Mouse (Mus musculus) hindbrain, embryonic 14.5 days (tissue): ENCODE data around the gene Crybb3. TPM values are rescaled to one million over a fixed set of nuclear protein-coding genes. Genes with fewer than 3 reads are reported as not detected.

Experiments used
- ATAC-seq: fragments of 200-750 bp; cut with Nextera tagmentation; 2 replicates; pipeline ENCODE4 v1.8.0; 2017; ENCODE audit warnings: moderate number of reproducible peaks, mild to moderate bottlenecking, moderate TSS enrichment, moderate library complexity; ENCODE audit not compliant: low FRiP score
- DNase-seq: peaks from one replicate; pipeline ENCODE4 v3.0.0-alpha.2; 2015; ENCODE audit warnings: low spot score
- H3K27ac ChIP-seq: fragments of 300-500 bp; sonication (generic); 2 replicates; pipeline ENCODE4 v1.5.1; 2014; ENCODE audit warnings: mild to moderate bottlenecking, moderate library complexity
- H3K27me3 ChIP-seq: fragments of 300-500 bp; sonication (generic); 2 replicates; pipeline ENCODE4 v1.6.1; 2014; ENCODE audit warnings: mild to moderate bottlenecking, low read length, mixed read lengths; ENCODE audit not compliant: control insufficient read depth, insufficient read depth
- H3K36me3 ChIP-seq: fragments of 300-500 bp; sonication (generic); replicated peaks from 2 replicates; pipeline ENCODE4 v1.6.1; 2014; ENCODE audit not compliant: control insufficient read depth, insufficient read depth
- H3K4me1 ChIP-seq: fragments of 300-500 bp; sonication (generic); replicated peaks from 2 replicates; pipeline ENCODE4 v1.6.1; 2014; ENCODE audit warnings: antibody characterized with exemption, low read length, mixed read lengths; ENCODE audit not compliant: control insufficient read depth, insufficient read depth
- H3K4me2 ChIP-seq: fragments of 300-500 bp; sonication (generic); replicated peaks from 2 replicates; pipeline ENCODE4 v1.6.1; 2014; ENCODE audit warnings: mild to moderate bottlenecking, moderate library complexity
- H3K4me3 ChIP-seq: fragments of 300-500 bp; sonication (generic); replicated peaks from 2 replicates; pipeline ENCODE4 v1.5.1; 2014; ENCODE audit warnings: mild to moderate bottlenecking, low read length
- H3K9ac ChIP-seq: fragments of 300-500 bp; sonication (generic); 2 replicates; pipeline ENCODE4 v1.6.1; 2014
- H3K9me3 ChIP-seq: fragments of 300-500 bp; sonication (generic); 2 replicates; pipeline ENCODE4 v1.6.1; 2016; ENCODE audit warnings: low read length; ENCODE audit not compliant: control insufficient read depth
- WGBS: fragments of 180-500 bp; shearing (Covaris S2); extraction: QIAGEN DNeasy Blood & Tissue Kit; methylation state at CpG from one replicate; pipeline ENCODE4 v1.1.7; 2014; 5-methylcytosine and 5-hydroxymethylcytosine counted together
- polyA plus RNA-seq: library from polyadenylated mRNA; unstranded; fragments of >200 nt; fragmentation: Nextera tagmentation; extraction: Ambion mirVana; gene quantifications from 2 replicates; pipeline ENCODE4 v1.2.1, GENCODE M21; 2014

The Crybb3 gene
- 0.57 and 0.99 TPM in 2 replicates for polyA plus RNA-seq

DNA sequence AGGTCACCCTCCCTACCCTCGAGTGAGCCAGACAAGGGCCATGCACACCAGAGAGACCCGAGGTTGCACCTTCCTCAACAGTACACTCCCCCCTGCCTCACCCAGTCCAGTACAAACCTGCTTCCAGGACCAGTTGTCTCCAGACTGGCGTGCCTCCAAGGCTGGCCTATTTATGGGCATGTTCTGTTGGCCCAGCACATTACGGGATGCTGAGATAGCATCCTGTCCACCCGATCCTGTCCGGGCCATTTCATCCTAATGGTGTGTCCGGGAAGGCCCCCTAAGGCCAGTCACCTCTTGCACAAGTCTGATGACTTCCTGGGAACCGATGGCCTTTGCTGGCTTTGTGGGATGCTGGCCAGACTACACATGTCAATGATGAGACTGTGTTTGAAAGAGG, at the start of gene Crybb3:
Gene Crybb3 (minus strand): TSS at position 146 of the 400 bp plus-strand sequence.
- 82% methylated on average over 8 of the region's 8 CpGs for WGBS

DNA sequence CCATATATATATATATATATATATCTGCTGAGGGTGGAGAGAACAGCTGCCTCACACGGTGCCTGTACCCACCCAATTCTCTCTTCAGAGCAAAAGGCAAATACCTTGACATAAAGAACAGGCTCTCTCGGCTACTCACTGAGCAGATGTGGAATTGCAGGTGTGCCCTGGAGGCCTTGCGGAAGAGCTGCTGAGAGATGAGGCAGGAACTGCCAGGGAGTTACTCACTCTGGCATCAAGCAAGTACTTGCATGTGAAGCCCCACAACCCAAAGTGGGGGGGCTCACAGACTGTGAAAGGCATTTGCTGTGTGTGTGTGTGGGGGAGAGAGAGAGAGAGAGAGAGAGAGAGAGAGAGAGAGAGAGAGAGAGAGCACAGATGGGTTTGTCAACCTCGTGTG, 47.0 kb upstream of the Crybb3 start:
- Histone ChIP-seq H3K4me1 (0 out of 2 replicates have a peak, but pooled peaks cover 5% of the 10 kb centered on the region), H3K36me3 (no peaks in the 10 kb centered on the region), H3K9ac (no peak overlapping the region), H3K4me2 (no peak overlapping the region), H3K4me3 (no peak overlapping the region), H3K9me3 (no peaks in the 10 kb centered on the region), H3K27me3 (no peaks in the 10 kb centered on the region), H3K27ac (no peak overlapping the region)
- no peak for ATAC-seq
- DNase-seq = no peak
- 84% methylated on average over 4 of the region's 4 CpGs for whole genome bisulfite sequencing

More for the DNA sequence above, at the start of gene Crybb3:
- no peaks in the 10 kb centered on the region for H3K27me3 ChIP-seq
- H3K4me2 ChIP-seq = no peak within 1 kb of the TSS
- no peak within 1 kb of the TSS for H3K4me3 ChIP-seq
- H3K4me1 ChIP-seq = peaks cover 8% of the 10 kb centered on the region; the same call in 1 of the 2 replicates
- no peaks in the 10 kb centered on the region for H3K9me3 ChIP-seq
- no peaks in the 10 kb centered on the region for H3K36me3 ChIP-seq
- DNase-seq = no peak
- H3K9ac ChIP-seq = no peak within 1 kb of the TSS
- H3K27ac ChIP-seq = no peak within 1 kb of the TSS
- no peak; the same call in 1 of the 2 replicates for ATAC-seq

- 97% methylated on average over 12 of the region's 12 CpGs for WGBS
- DNase-seq = no peak
- no peaks in the 10 kb centered on the region for H3K9me3 ChIP-seq
Observed at GRCm38 (mm10) chr5:113126476-113126875, 45.1 kb upstream of the Crybb3 start.

GRCm38 (mm10) chr5:113123693-113124092, 42.3 kb upstream of the Crybb3 start:
- H3K36me3 ChIP-seq = no peaks in the 10 kb centered on the region
- H3K4me2 ChIP-seq = no peak overlapping the region
- no peak overlapping the region for H3K9ac ChIP-seq
- ATAC-seq (no peak), DNase-seq (no peak)
- H3K27ac ChIP-seq = no peak overlapping the region
- no peaks in the 10 kb centered on the region for H3K27me3 ChIP-seq
- WGBS = 83% methylated on average over 10 of the region's 10 CpGs
- H3K4me3 ChIP-seq = no peak overlapping the region
- peaks cover 18% of the 10 kb centered on the region for H3K4me1 ChIP-seq
- H3K9me3 ChIP-seq = no peaks in the 10 kb centered on the region

More at GRCm38 (mm10) chr5:113126476-113126875, 45.1 kb upstream of the Crybb3 start:
- H3K36me3 ChIP-seq = no peaks in the 10 kb centered on the region
- no peak for ATAC-seq
- no peak overlapping the region for H3K4me2 ChIP-seq
- no peak overlapping the region for H3K9ac ChIP-seq
- no peaks in the 10 kb centered on the region for H3K27me3 ChIP-seq
- peaks cover 10% of the 10 kb centered on the region for H3K4me1 ChIP-seq
- H3K27ac ChIP-seq = no peak overlapping the region
- no peak overlapping the region for H3K4me3 ChIP-seq

- 44% methylated on average over 12 of the region's 12 CpGs for WGBS
- Histone ChIP-seq H3K9me3 (no peaks in the 10 kb centered on the region), H3K4me2 (no peak overlapping the region), H3K36me3 (no peaks in the 10 kb centered on the region), H3K27ac (no peak overlapping the region), H3K9ac (no peak overlapping the region), H3K4me1 (peaks cover 18% of the 10 kb centered on the region), H3K4me3 (no peak overlapping the region), H3K27me3 (no peaks in the 10 kb centered on the region)
- ATAC-seq = no peak
- no peak for DNase-seq
Observed at GRCm38 (mm10) chr5:113122326-113123054, 41.1 kb upstream of the Crybb3 start.

DNA sequence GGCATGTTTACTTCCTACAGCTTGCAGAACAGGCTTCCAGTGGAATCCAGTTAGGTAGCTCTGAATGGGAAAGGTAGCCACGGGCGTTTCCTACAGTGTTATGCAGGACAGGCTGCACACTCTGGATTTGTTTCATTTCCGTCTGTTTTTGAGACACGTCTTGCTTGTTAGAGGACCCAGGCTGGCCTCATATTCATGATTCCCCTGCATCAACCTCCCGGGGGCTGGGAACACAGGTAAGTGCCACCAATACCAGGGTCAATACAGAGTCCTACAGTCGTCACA, 40.1 kb upstream of the Crybb3 start:
- H3K27me3 ChIP-seq = no peaks in the 10 kb centered on the region
- DNase-seq (no peak), ATAC-seq (no peak)
- WGBS = 82% methylated on average over 6 of the region's 6 CpGs
- H3K4me2 ChIP-seq = no peak overlapping the region
- H3K27ac ChIP-seq = no peak overlapping the region
- no peak overlapping the region for H3K4me3 ChIP-seq
- H3K4me1 ChIP-seq = peaks cover 18% of the 10 kb centered on the region
- H3K9ac ChIP-seq = no peak overlapping the region
- no peaks in the 10 kb centered on the region for H3K9me3 ChIP-seq
- no peaks in the 10 kb centered on the region for H3K36me3 ChIP-seq

DNA sequence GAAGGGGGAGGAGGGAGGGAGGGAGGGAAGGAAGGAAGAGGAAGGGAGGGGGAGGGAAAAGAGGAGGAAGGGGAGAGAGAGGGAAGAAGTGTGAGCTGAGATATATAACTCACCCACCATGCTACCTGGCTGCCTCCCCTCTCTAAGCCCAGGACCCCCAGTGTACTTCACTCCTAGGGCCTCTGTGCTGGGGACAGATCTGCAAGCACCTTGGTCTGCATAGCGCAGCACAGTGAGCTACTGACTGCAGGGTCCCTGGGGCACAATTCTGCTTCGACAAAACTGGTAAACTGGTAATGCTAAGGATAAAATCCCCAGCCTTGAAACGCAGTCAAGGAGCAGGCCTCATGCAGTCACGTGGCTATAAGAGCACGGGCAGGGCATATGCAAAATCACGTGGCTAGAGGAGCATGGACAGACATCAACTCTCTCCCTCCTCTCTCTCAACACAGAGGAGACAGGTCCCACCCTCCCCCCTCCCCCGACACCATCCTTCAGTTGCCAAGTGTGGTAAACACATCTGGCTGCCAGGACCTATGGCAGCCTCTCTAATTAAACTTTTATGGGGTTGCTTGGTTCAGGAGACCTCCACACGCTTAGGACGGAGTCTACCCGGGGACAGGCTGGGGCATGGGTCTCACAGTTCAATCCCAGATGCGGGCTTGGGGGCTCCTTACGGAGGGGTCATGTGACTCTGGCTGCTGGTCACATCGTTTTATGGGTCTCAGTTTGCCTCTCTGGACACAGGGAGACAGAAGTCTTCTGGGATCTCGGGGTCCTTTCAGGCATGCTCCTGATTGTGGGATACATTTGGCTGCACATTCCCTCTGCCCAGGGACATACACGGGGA, 39.6 kb upstream of the Crybb3 start:
- H3K4me1 ChIP-seq = peaks cover 18% of the 10 kb centered on the region
- no peak overlapping the region for H3K9ac ChIP-seq
- ATAC-seq (no peak), DNase-seq (no peak)
- 41% methylated on average over 15 of the region's 15 CpGs for WGBS
- no peak overlapping the region for H3K27ac ChIP-seq
- H3K4me3 ChIP-seq = no peak overlapping the region
- no peaks in the 10 kb centered on the region for H3K27me3 ChIP-seq
- H3K9me3 ChIP-seq = no peaks in the 10 kb centered on the region
- no peak overlapping the region for H3K4me2 ChIP-seq
- H3K36me3 ChIP-seq = no peaks in the 10 kb centered on the region

DNA sequence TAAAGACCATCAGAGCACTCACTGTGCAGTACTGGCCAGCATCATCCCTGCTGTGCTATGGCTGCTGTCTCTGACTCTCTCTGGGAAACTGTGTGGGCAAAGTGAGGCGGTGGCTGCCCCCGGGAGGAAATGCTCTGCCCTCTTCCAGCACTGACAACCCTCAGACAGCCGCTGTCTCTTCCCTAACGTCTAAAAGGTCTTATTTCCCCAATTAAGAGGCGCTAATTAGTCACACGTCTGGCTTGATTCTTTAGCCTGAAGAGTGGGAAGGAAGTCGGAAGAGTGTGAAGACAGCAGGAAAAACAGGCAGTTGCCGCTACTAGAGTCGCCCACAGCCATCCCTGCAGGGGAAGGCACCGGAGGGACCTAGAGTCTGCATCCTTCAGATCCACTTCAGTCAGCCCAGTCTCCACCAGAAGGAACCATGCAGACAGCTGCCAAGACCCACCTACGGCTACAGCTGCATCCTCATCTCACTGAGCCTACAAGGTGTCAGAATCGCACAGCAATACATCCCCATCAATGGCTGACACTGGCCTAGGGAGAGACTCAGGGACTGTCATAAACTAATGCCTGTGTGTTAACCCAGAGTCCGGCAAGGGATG, 38.6 kb upstream of the Crybb3 start:
- Histone ChIP-seq H3K4me2 (no peak overlapping the region), H3K9me3 (no peaks in the 10 kb centered on the region), H3K9ac (no peak overlapping the region), H3K27me3 (no peaks in the 10 kb centered on the region), H3K36me3 (no peaks in the 10 kb centered on the region), H3K4me3 (no peak overlapping the region), H3K4me1 (peaks cover 18% of the 10 kb centered on the region), H3K27ac (no peak overlapping the region)
- DNase-seq (no peak), ATAC-seq (no peak)
- WGBS = 35% methylated on average over 13 of the region's 13 CpGs

GRCm38 (mm10) chr5:113119291-113119690, 37.9 kb upstream of the Crybb3 start:
- no peaks in the 10 kb centered on the region for H3K36me3 ChIP-seq
- H3K4me2 ChIP-seq = no peak overlapping the region
- no peak overlapping the region for H3K27ac ChIP-seq
- no peak overlapping the region for H3K9ac ChIP-seq
- no peak for DNase-seq
- H3K4me3 ChIP-seq = no peak overlapping the region
- WGBS = 83% methylated on average over 9 of the region's 9 CpGs
- no peak for ATAC-seq
- no peaks in the 10 kb centered on the region for H3K27me3 ChIP-seq
- peaks cover 18% of the 10 kb centered on the region for H3K4me1 ChIP-seq
- H3K9me3 ChIP-seq = no peaks in the 10 kb centered on the region
